Mouse (Mus musculus) retina, postnatal 1 day (tissue): ENCODE measurements at regions not wholly inside any gene's neighbourhood (a gene's known extent, or its start where the extent isn't known, plus 50 kb on each side); places are given as distances from the start of the nearest gene placed in this dataset.
"Not testable (repeated sequence)": the region's sequence is repeated elsewhere in the genome, so short reads cannot be mapped to it uniquely, and the experiment has no call there.

Source experiments
- DNase-seq: peaks from one replicate; pipeline ENCODE4 v3.0.0-alpha.2; 2012

- not testable (repeated sequence) for DNase-seq
These were observed 250.2 kb upstream of the Tgfbr2 start for GRCm38 (mm10) chr9:116425400-116425799.

- no peak for DNase-seq
These were observed 239.9 kb upstream of the Tgfbr2 start for GRCm38 (mm10) chr9:116415021-116415420.

GRCm38 (mm10) chr9:116411067-116411466, 235.9 kb upstream of the Tgfbr2 start:
- no peak for DNase-seq

GRCm38 (mm10) chr9:116410461-116410860, 235.3 kb upstream of the Tgfbr2 start:
- no peak for DNase-seq

GRCm38 (mm10) chr9:116408116-116408515, 233.0 kb upstream of the Tgfbr2 start:
- no peak for DNase-seq

GRCm38 (mm10) chr9:116405051-116405450, 229.9 kb upstream of the Tgfbr2 start:
- no peak for DNase-seq

GRCm38 (mm10) chr9:116401821-116402220, 226.7 kb upstream of the Tgfbr2 start:
- DNase-seq, result no peak

GRCm38 (mm10) chr9:116400270-116400669, 225.1 kb upstream of the Tgfbr2 start:
- DNase-seq, result no peak

GRCm38 (mm10) chr9:116399296-116399695, 224.1 kb upstream of the Tgfbr2 start:
- DNase-seq, result no peak

GRCm38 (mm10) chr9:116392258-116392657, 217.1 kb upstream of the Tgfbr2 start:
- peak; percentile 36 for DNase-seq

- DNase-seq, result peak; percentile 14
These were observed 214.6 kb upstream of the Tgfbr2 start for GRCm38 (mm10) chr9:116389781-116390180.

- no peak for DNase-seq
These were observed 213.7 kb upstream of the Tgfbr2 start for GRCm38 (mm10) chr9:116388863-116389262.

- no peak for DNase-seq
These were observed 212.9 kb upstream of the Tgfbr2 start for GRCm38 (mm10) chr9:116388025-116388424.

GRCm38 (mm10) chr9:116384176-116385076, 209.3 kb upstream of the Tgfbr2 start:
- DNase-seq, result peak; percentile 8

GRCm38 (mm10) chr9:116383411-116384101, 208.4 kb upstream of the Tgfbr2 start:
- no peak for DNase-seq

GRCm38 (mm10) chr9:116377706-116378105, 202.5 kb upstream of the Tgfbr2 start:
- DNase-seq, result no peak

GRCm38 (mm10) chr9:116375658-116376357, 200.6 kb upstream of the Tgfbr2 start:
- peak; percentile 38 for DNase-seq

GRCm38 (mm10) chr9:116374343-116374742, 199.2 kb upstream of the Tgfbr2 start:
- no peak for DNase-seq

- DNase-seq, result no peak
These were observed 198.2 kb upstream of the Tgfbr2 start for GRCm38 (mm10) chr9:116373396-116373795.

GRCm38 (mm10) chr9:116369059-116369718, 194.0 kb upstream of the Tgfbr2 start:
- DNase-seq, result no peak

- DNase-seq, result no peak
These were observed 191.6 kb upstream of the Tgfbr2 start for GRCm38 (mm10) chr9:116366713-116367112.

- DNase-seq, result no peak
These were observed 191.0 kb upstream of the Tgfbr2 start for GRCm38 (mm10) chr9:116366193-116366592.

GRCm38 (mm10) chr9:116365701-116366100, 190.5 kb upstream of the Tgfbr2 start:
- DNase-seq, result no peak
